Mouse (Mus musculus) small intestine, adult 2 months (tissue): Measurements from ENCODE around the gene Atp6v1e1.
"Not testable (repeated sequence)": the region's sequence is repeated elsewhere in the genome, so short reads cannot be mapped to it uniquely, and the experiment has no call there.

Experiments
- CTCF ChIP-seq: fragments of 200-500 bp; IDR thresholded peaks from 2 replicates; pipeline ENCODE4 v1.5.1; 2012; ENCODE audit warnings: low read depth, mild to moderate bottlenecking, control low read depth, inconsistent platforms, low read length, moderate library complexity, mixed read lengths; ENCODE audit not compliant: insufficient replicate concordance, insufficient read length; ENCODE audit errors: extremely low read depth
- POLR2A ChIP-seq: fragments of 200-500 bp; IDR thresholded peaks from 2 replicates; pipeline ENCODE4 v1.6.1; 2012; ENCODE audit warnings: low read depth, mild to moderate bottlenecking, control low read depth, inconsistent platforms, low read length, moderate library complexity

DNA sequence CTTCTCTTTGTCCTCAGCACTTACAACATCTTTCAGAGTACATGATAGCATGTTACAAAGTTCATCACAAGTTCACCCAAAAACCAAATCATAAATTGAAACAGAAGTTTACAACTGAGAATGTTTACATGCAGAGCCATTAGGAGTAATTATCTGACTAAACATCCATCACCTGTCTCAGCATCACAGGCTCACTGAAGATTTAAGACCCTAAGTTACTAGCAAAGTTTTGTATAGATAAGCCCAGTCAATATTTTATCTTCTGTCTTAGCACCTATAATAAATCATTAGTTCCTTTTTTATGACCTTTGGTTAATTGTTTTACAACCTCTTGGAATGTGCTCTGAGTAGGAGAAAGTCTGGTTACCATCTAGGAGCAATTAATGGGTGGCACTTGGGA lies 28.1 kb upstream of the Atp6v1e1 start:
- TF ChIP-seq CTCF, POLR2A: not testable (repeated sequence)
